In genomic region chr15:100318014-100318671, GRCm38 (mm10) we compare ENCODE assay signal across 28 mouse cellular contexts. TPM values are rescaled to one million over a fixed set of nuclear protein-coding genes. Genes with fewer than 3 reads are reported as not detected.
DNase-seq lines count a peak whose midpoint lies in the region; ATAC-seq and TF ChIP-seq lines count a peak whose summit lies in the region.
"Not testable (repeated sequence)": the region's sequence is repeated elsewhere in the genome, so short reads cannot be mapped to it uniquely, and the experiment has no call there.
"Had no signal": no experiment of that assay in that cellular context is flagged by ENCODE, and none has a peak within 500 bp of the region (broad histone marks: within the 10 kb centered on the region; RNA-seq: fewer than 3 reads in every experiment).

No protein-coding gene starts in this region.

- peak overlapping the region; percentile 15; the same call in 1 of the 2 replicates for H3K27ac ChIP-seq in liver, embryonic 16.5 days (ENCODE audit: low read length)
- peak overlapping the region; percentile 87 for H3K27ac ChIP-seq in lung, postnatal 0 days (ENCODE audit: low read length)

- in situ Hi-C loops in Patski (cut with MboI; ENCODE audit: low pct_unique_long_range_greater_than_20kb) = not testable (repeated sequence)

- DNase-seq in Patski (ENCODE audit: low read depth, low spot score) = not testable (repeated sequence)
- peak; percentile 26 for DNase-seq in gastrocnemius, adult 18-20 months (ENCODE audit: low spot score)
- peak; percentile 22 for DNase-seq in kidney, adult 11 months
- DNase-seq in kidney, postnatal 25 days = peak; percentile 32 to 66
- peak; percentile 97 for DNase-seq in lung, postnatal 0 days (ENCODE audit: low spot score)
- peak; percentile 0 for DNase-seq in retina, embryonic 14.5 days (ENCODE audit: low spot score)

- POLR2A ChIA-PET in Patski (lab: Charles Lee) = interaction anchor here (1.2 kb wide), 1 partner anchor 14 kb away, joined by 3 read pairs; the partner anchor contains the start of gene Mettl7a1

- not testable (repeated sequence) for H3K4me1 ChIP-seq in liver, embryonic 16.5 days (ENCODE audit: control insufficient read depth, low read depth, low read length); lung, postnatal 0 days (ENCODE audit: insufficient read depth, low read depth, low read length)

- H3K4me3 ChIP-seq in liver, embryonic 16.5 days (ENCODE audit: low read depth, low read length); lung, postnatal 0 days (ENCODE audit: low read depth, low read length): not testable (repeated sequence)

- not testable (repeated sequence) for H3K9me3 ChIP-seq in liver, embryonic 16.5 days (replicated peaks; ENCODE audit: control insufficient read depth, low read length); lung, postnatal 0 days (ENCODE audit: low read length)

- H3K9ac ChIP-seq in liver, embryonic 16.5 days (ENCODE audit: low read depth, low read length); lung, postnatal 0 days (replicated peaks; ENCODE audit: low read depth): not testable (repeated sequence)

- H3K36me3 ChIP-seq in liver, embryonic 16.5 days (ENCODE audit: control insufficient read depth, insufficient read depth); lung, postnatal 0 days (ENCODE audit: insufficient read depth, low read length): not testable (repeated sequence)

- not testable (repeated sequence) for TF ChIP-seq CTCF in Patski (IDR thresholded peaks at IDR 0.05)
- 0 out of 2 replicates have a peak, but pooled peaks have one; percentile 8 for TF ChIP-seq CTCF in lung, postnatal 0 days (IDR thresholded peaks at IDR 0.05)

- H3K4me2 ChIP-seq in liver, embryonic 16.5 days (ENCODE audit: low read depth, low read length); lung, postnatal 0 days (replicated peaks; ENCODE audit: low read depth, low read length): not testable (repeated sequence)

- CTCF ChIA-PET in Patski (lab: Charles Lee) = interaction anchor here (0.7 to 1.2 kb wide), 2 partner anchors 18 to 87 kb away, joined by 3 read pairs; no protein-coding TSS in a partner anchor

- peak; percentile 98 for TF ChIP-seq EP300 in lung, postnatal 0 days (IDR thresholded peaks at IDR 0.05)

- WGBS in liver, embryonic 16.5 days (ENCODE audit: insufficient replicate concordance) = 50% methylated on average over 4 of the region's 4 CpGs
- 22% methylated on average over 4 of the region's 4 CpGs for WGBS in lung, postnatal 0 days

- ATAC-seq in Patski = peak; percentile 44
- peak; percentile 74 for ATAC-seq in liver, embryonic 16.5 days (ENCODE audit: low read depth)
- ATAC-seq in lung, postnatal 0 days = peak; percentile 92

- not testable (repeated sequence) for H3K27me3 ChIP-seq in Patski; liver, embryonic 16.5 days (ENCODE audit: control insufficient read depth, insufficient read depth, low read depth, low read length); lung, postnatal 0 days (replicated peaks; ENCODE audit: insufficient read depth, low read length)

RNA-seq across cellular contexts. Expression of gene Mettl7a1, which starts 14.2 kb away (rescaled TPM):
- 567 TPM for polyA plus RNA-seq in Patski (2021)
- total RNA-seq in gastrocnemius, adult 18-20 months (2021) = 10 to 100 TPM; 33.7 to 34.4 TPM
- polyA plus RNA-seq in liver, embryonic 16.5 days (2015; fragmentation: Nextera tagmentation; extraction: Ambion mirVana) = 12.6 and 13.5 TPM in 2 replicates
- 62.9 and 88.1 TPM in 2 replicates for polyA plus RNA-seq in lung, postnatal 0 days (2015; fragmentation: Nextera tagmentation; extraction: Ambion mirVana)

RNA-seq across cellular contexts. Expression of gene Mettl7a3, which starts 16.6 kb away (rescaled TPM):
- polyA plus RNA-seq in Patski (2021) = 88.9 TPM
- total RNA-seq in gastrocnemius, adult 18-20 months (2021) = under 1 TPM; 0.17 to 0.41 TPM
- polyA plus RNA-seq in liver, embryonic 16.5 days (2015; fragmentation: Nextera tagmentation; extraction: Ambion mirVana) = not detected in 2 replicates
- 0.12 TPM in 2 replicates for polyA plus RNA-seq in lung, postnatal 0 days (2015; fragmentation: Nextera tagmentation; extraction: Ambion mirVana)
- total RNA-seq: heart, postnatal 14 days; megakaryocyte, adult 5-6 weeks had no signal
- polyA plus RNA-seq: forebrain, embryonic 13.5 days; heart, embryonic 13.5 days; intestine, embryonic 16.5 days; limb, embryonic 11.5 days; liver, embryonic 12.5 days; midbrain, embryonic 12.5 days; thymus, postnatal 0 days had no signal

RNA-seq across cellular contexts. Expression of gene Methig1, which starts 34.8 kb away (rescaled TPM):
- polyA plus RNA-seq in Patski (2021) = 0.51 TPM
- total RNA-seq in gastrocnemius, adult 18-20 months (2021) = not detected
- polyA plus RNA-seq in liver, embryonic 16.5 days (2015; fragmentation: Nextera tagmentation; extraction: Ambion mirVana) = 0.08 and 0.13 TPM in 2 replicates
- polyA plus RNA-seq in lung, postnatal 0 days (2015; fragmentation: Nextera tagmentation; extraction: Ambion mirVana) = not detected in 2 replicates
- total RNA-seq: heart, postnatal 14 days; layer of hippocampus, adult 8-10 months; layer of hippocampus, postnatal 36 days; left cerebral cortex, postnatal 10 days; megakaryocyte, adult 5-6 weeks had no signal
- polyA plus RNA-seq: CD4-positive, CD25-positive, alpha-beta regulatory T cell, adult 4 months; forebrain, embryonic 13.5 days; heart, embryonic 13.5 days; hindbrain, postnatal 0 days; intestine, embryonic 16.5 days; limb, embryonic 11.5 days; liver, embryonic 12.5 days; midbrain, embryonic 12.5 days had no signal

RNA-seq across cellular contexts. Expression of gene Mettl7a2, which starts 34.9 kb away (rescaled TPM):
- polyA plus RNA-seq in Patski (2021) = 4.1 TPM
- total RNA-seq in gastrocnemius, adult 18-20 months (2021) = under 1 TPM; 0.43 to 0.68 TPM
- polyA plus RNA-seq in liver, embryonic 16.5 days (2015; fragmentation: Nextera tagmentation; extraction: Ambion mirVana) = not detected in 2 replicates
- polyA plus RNA-seq in lung, postnatal 0 days (2015; fragmentation: Nextera tagmentation; extraction: Ambion mirVana) = 0.11 and 0.19 TPM in 2 replicates
- total RNA-seq: hindbrain, postnatal 0 days; megakaryocyte, adult 5-6 weeks had no signal
- polyA plus RNA-seq: CD4-positive, CD25-positive, alpha-beta regulatory T cell, adult 4 months; embryonic facial prominence, embryonic 11.5 days; forebrain, embryonic 13.5 days; heart, embryonic 13.5 days; hindbrain, embryonic 11.5 days; hindbrain, postnatal 0 days; intestine, embryonic 16.5 days; limb, embryonic 11.5 days; liver, embryonic 12.5 days; midbrain, embryonic 12.5 days; neural tube, embryonic 15.5 days; thymus, postnatal 0 days had no signal

RNA-seq across cellular contexts. Expression of gene Tmprss12, which starts 37.5 kb away (rescaled TPM):
- polyA plus RNA-seq in Patski (2021) = not detected
- total RNA-seq in gastrocnemius, adult 18-20 months (2021) = not detected
- polyA plus RNA-seq in liver, embryonic 16.5 days (2015; fragmentation: Nextera tagmentation; extraction: Ambion mirVana) = not detected in 2 replicates
- not detected in 2 replicates for polyA plus RNA-seq in lung, postnatal 0 days (2015; fragmentation: Nextera tagmentation; extraction: Ambion mirVana)
- total RNA-seq: adrenal gland, adult 8-10 months; gastrocnemius, adult 8-10 months; heart, postnatal 14 days; hindbrain, postnatal 0 days; layer of hippocampus, adult 8-10 months; layer of hippocampus, postnatal 36 days; left cerebral cortex, postnatal 10 days; megakaryocyte, adult 5-6 weeks had no signal
- polyA plus RNA-seq: CD4-positive, CD25-positive, alpha-beta regulatory T cell, adult 4 months; embryonic facial prominence, embryonic 11.5 days; forebrain, embryonic 13.5 days; gonadal fat pad, adult 2 months; heart, embryonic 13.5 days; hindbrain, embryonic 11.5 days; hindbrain, postnatal 0 days; intestine, embryonic 16.5 days; kidney, embryonic 16.5 days; limb, embryonic 11.5 days; liver, embryonic 12.5 days; midbrain, embryonic 12.5 days; neural tube, embryonic 15.5 days; thymus, postnatal 0 days had no signal

Comparison
In these comparisons a context has a peak if more than half of its experiments do, and no peak if none do; other contexts are left out.
1. RNA of gene Mettl7a3, which starts 16.6 kb away (polyA plus RNA-seq): 88.9 TPM in Patski (single experiment); 0.12 TPM in lung, postnatal 0 days and not detected in liver, embryonic 16.5 days; every median in the first group is over 10 times any median in the second.
2. Peak in every context shown above with its lines, with median percentiles within 50 percentile points of each other: ATAC-seq.